Mouse (Mus musculus): Measurements from ENCODE around the gene Pacsin3. TPM values are rescaled to one million over a fixed set of nuclear protein-coding genes. Genes with fewer than 3 reads are reported as not detected.

Gene Pacsin3
- polyA plus RNA-seq, 1 experiment, result 14.9 TPM

DNA sequence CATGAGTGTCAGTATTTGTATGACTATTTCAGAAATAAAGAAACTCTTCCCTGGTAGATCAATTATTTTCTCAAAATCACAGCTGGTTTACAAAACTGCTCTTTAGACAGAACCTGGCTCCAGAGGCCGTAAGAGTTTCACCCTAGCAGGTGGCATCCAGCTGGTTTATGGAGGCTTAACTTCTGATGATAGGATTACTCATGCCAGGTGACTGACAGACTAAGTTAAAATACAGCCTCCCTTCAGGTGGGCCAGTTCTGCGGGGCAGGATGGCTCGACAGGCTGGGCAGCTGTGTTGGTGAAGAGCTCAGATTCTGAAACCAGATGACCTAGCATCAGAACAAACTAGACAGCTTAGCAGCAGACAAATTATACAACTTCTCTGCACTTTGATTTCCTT is 53.8 kb downstream of the Pacsin3 start:
- 84% methylated on average over 3 of the region's 3 CpGs for WGBS
- no peak for TF ChIP-seq CTCF (IDR thresholded peaks at IDR 0.05; ENCODE audit: borderline replicate concordance, control insufficient read depth, extremely low read depth, insufficient read depth, low read length, poor library complexity)
- TF ChIP-seq POLR2A (IDR thresholded peaks at IDR 0.05; ENCODE audit: control insufficient read depth, extremely low read depth, insufficient read depth, low read length, poor library complexity), result no peak
- Histone ChIP-seq H3K27me3 (ENCODE audit: control insufficient read depth, insufficient read depth, low read length) (no peaks in the 10 kb centered on the region), H3K27ac (ENCODE audit: control insufficient read depth, insufficient read depth, low read length) (no peak overlapping the region), H3K4me1 (replicated peaks; ENCODE audit: control insufficient read depth, insufficient read depth, low read length) (peaks cover 9% of the 10 kb centered on the region), H3K4me3 (ENCODE audit: control insufficient read depth, insufficient read depth, low read length) (no peak overlapping the region), H3K36me3 (ENCODE audit: control insufficient read depth, insufficient read depth, low read length) (no peaks in the 10 kb centered on the region)
- no peak for DNase-seq

DNA sequence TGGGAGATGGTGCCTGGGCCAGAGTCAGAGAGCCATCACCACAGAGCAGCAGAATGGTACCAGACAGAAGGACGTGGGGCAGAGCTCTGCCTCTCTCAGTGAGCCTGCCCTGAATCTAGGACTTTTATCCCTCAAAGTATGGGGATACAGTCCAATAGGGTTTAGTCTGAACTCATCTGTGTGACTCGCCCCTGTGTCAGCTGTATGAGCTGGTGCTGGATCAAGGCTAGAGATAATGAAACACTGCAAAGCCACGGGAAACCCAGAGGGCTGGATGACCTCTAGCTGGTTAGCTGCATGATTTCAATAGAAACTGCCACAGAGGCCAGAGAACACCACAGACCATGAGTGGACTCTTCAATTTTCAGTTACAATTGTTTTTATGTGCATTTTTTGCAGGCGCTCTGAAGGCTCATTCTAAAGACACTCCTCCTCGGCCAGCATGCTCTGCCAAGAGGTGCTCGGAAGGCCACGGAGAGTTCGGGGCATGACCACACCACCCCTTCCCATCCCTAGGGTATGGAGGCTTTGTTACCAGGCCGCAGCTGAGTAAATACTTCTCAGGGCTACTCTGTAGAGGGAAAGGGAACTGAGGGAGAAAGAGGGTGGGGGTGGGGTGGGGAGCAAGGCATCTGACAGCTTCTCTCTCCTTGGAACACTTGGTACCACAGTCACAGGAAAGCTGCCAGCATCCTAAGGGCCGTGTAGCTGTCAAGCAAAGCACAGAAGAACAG is 57.0 kb downstream of the Pacsin3 start:
- no peak overlapping the region for H3K4me3 ChIP-seq (ENCODE audit: control insufficient read depth, insufficient read depth, low read length)
- H3K36me3 ChIP-seq (ENCODE audit: control insufficient read depth, insufficient read depth, low read length), result no peaks in the 10 kb centered on the region
- peaks cover 9% of the 10 kb centered on the region for H3K4me1 ChIP-seq (replicated peaks; ENCODE audit: control insufficient read depth, insufficient read depth, low read length)
- no peak overlapping the region for H3K27ac ChIP-seq (ENCODE audit: control insufficient read depth, insufficient read depth, low read length)
- H3K27me3 ChIP-seq (ENCODE audit: control insufficient read depth, insufficient read depth, low read length), result no peaks in the 10 kb centered on the region
- no peak for DNase-seq
- TF ChIP-seq POLR2A (IDR thresholded peaks at IDR 0.05; ENCODE audit: control insufficient read depth, extremely low read depth, insufficient read depth, low read length, poor library complexity) (no peak), CTCF (IDR thresholded peaks at IDR 0.05; ENCODE audit: borderline replicate concordance, control insufficient read depth, extremely low read depth, insufficient read depth, low read length, poor library complexity) (no peak)
- WGBS, result 91% methylated on average over 10 of the region's 10 CpGs

DNA sequence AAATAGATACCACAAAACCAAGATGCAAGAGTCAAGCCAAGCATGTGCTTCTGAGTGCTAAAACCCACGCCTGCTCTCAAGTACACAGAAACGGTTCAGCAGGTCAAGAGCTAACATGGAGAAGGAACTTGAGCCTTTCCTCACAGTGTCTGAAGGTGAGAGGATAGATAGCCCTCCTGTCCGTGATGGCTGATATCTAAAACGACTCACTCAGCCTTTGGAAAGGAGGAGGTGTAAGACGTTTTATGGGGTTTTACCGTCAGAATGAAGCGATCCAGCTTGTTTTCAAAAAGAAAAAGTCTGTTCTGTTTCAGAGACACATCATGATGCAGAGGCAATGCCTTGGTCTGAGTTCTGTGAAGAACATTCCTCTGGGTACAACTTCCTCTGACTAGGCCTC is 58.4 kb downstream of the Pacsin3 start:
- TF ChIP-seq POLR2A (IDR thresholded peaks at IDR 0.05; ENCODE audit: control insufficient read depth, extremely low read depth, insufficient read depth, low read length, poor library complexity) (no peak), CTCF (IDR thresholded peaks at IDR 0.05; ENCODE audit: borderline replicate concordance, control insufficient read depth, extremely low read depth, insufficient read depth, low read length, poor library complexity) (no peak)
- no peak overlapping the region for H3K27ac ChIP-seq (ENCODE audit: control insufficient read depth, insufficient read depth, low read length)
- H3K36me3 ChIP-seq (ENCODE audit: control insufficient read depth, insufficient read depth, low read length), result no peaks in the 10 kb centered on the region
- 95% methylated on average over 7 of the region's 7 CpGs for WGBS
- H3K27me3 ChIP-seq (ENCODE audit: control insufficient read depth, insufficient read depth, low read length), result no peaks in the 10 kb centered on the region
- H3K4me1 ChIP-seq (replicated peaks; ENCODE audit: control insufficient read depth, insufficient read depth, low read length), result 0 out of 2 replicates have a peak, but pooled peaks cover 2% of the 10 kb centered on the region
- H3K4me3 ChIP-seq (ENCODE audit: control insufficient read depth, insufficient read depth, low read length), result no peak overlapping the region
- no peak for DNase-seq

Other genes starting within 250 kb of the Pacsin3 start
- gene Rapsn, start 220.3 kb upstream of the Pacsin3 start, polyA plus RNA-seq (2012; rRNA removed), result 9.0 and 10.1 TPM in 2 replicates
- gene Psmc3, start 201.9 kb upstream of the Pacsin3 start, polyA plus RNA-seq (2012; rRNA removed), result 103 and 114 TPM in 2 replicates
- gene Slc39a13, start 185.5 kb upstream of the Pacsin3 start, polyA plus RNA-seq (2012; rRNA removed), result 45.8 and 59.0 TPM in 2 replicates
- 53.6 and 55.7 TPM in 2 replicates for gene Spi1, start 173.6 kb upstream of the Pacsin3 start, polyA plus RNA-seq (2012; rRNA removed)
- gene Mybpc3, start 137.8 kb upstream of the Pacsin3 start, polyA plus RNA-seq (2012; rRNA removed), result 2.4 and 57.9 TPM in 2 replicates
- 63.9 and 69.3 TPM in 2 replicates for gene Madd, start 72.1 kb upstream of the Pacsin3 start, polyA plus RNA-seq (2012; rRNA removed)
- gene Nr1h3, start 53.1 kb upstream of the Pacsin3 start, polyA plus RNA-seq (2012; rRNA removed), result 35.2 and 38.8 TPM in 2 replicates
- gene Acp2, start 53.1 kb upstream of the Pacsin3 start, polyA plus RNA-seq (2012; rRNA removed), result 31.1 TPM in 2 replicates
- gene Ddb2, start 19.0 kb upstream of the Pacsin3 start, polyA plus RNA-seq (2012; rRNA removed), result 51.2 and 65.7 TPM in 2 replicates
- 77.6 and 93.9 TPM in 2 replicates for gene Arfgap2, start 9.0 kb downstream of the Pacsin3 start, polyA plus RNA-seq (2012; rRNA removed)
- 10.3 and 11.9 TPM in 2 replicates for gene 1110051M20Rik, start 188.8 kb downstream of the Pacsin3 start, polyA plus RNA-seq (2012; rRNA removed)
- 3.1 and 3.7 TPM in 2 replicates for gene Lrp4, start 201.6 kb downstream of the Pacsin3 start, polyA plus RNA-seq (2012; rRNA removed)